Mouse (Mus musculus) heart, embryonic 11.5 days (tissue): Measurements from ENCODE around the gene 1700020D05Rik. TPM values are rescaled to one million over a fixed set of nuclear protein-coding genes. Genes with fewer than 3 reads are reported as not detected.

Experiments
- ATAC-seq: fragments of 200-750 bp; cut with Nextera tagmentation; replicated peaks from 2 replicates; pipeline ENCODE4 v1.8.0; 2017; ENCODE audit warnings: moderate library complexity; ENCODE audit not compliant: insufficient number of reproducible peaks, low FRiP score, low TSS enrichment
- H3K27ac ChIP-seq: fragments of 300-500 bp; sonication (generic); 2 replicates; pipeline ENCODE4 v1.5.1; 2014; ENCODE audit warnings: mild to moderate bottlenecking, low read depth, low read length
- H3K27me3 ChIP-seq: fragments of 300-500 bp; sonication (generic); 2 replicates; pipeline ENCODE4 v1.6.1; 2014; ENCODE audit warnings: mild to moderate bottlenecking, low read length, mixed read lengths; ENCODE audit not compliant: control insufficient read depth, insufficient read depth
- H3K36me3 ChIP-seq: fragments of 300-500 bp; sonication (generic); 2 replicates; pipeline ENCODE4 v1.6.1; 2014; ENCODE audit warnings: mild to moderate bottlenecking, low read length, moderate library complexity, mixed read lengths; ENCODE audit not compliant: control insufficient read depth, insufficient read depth
- H3K4me1 ChIP-seq: fragments of 300-500 bp; sonication (generic); 2 replicates; pipeline ENCODE4 v1.6.1; 2014; ENCODE audit warnings: low read length; ENCODE audit not compliant: control insufficient read depth, insufficient read depth
- H3K4me2 ChIP-seq: fragments of 300-500 bp; sonication (generic); 2 replicates; pipeline ENCODE4 v1.6.1; 2014; ENCODE audit warnings: mild to moderate bottlenecking, moderate library complexity
- H3K4me3 ChIP-seq: fragments of 300-500 bp; sonication (generic); 2 replicates; pipeline ENCODE4 v1.5.1; 2014; ENCODE audit warnings: low read depth, low read length
- H3K9ac ChIP-seq: fragments of 300-500 bp; sonication (generic); 2 replicates; pipeline ENCODE4 v1.6.1; 2014; ENCODE audit warnings: mild to moderate bottlenecking, low read depth, low read length, moderate library complexity
- H3K9me3 ChIP-seq: fragments of 300-500 bp; sonication (generic); replicated peaks from 2 replicates; pipeline ENCODE4 v1.6.1; 2016; ENCODE audit warnings: low read length; ENCODE audit not compliant: control insufficient read depth
- WGBS: fragments of 180-500 bp; shearing (Covaris S2); extraction: QIAGEN DNeasy Blood & Tissue Kit; methylation state at CpG from one replicate; pipeline ENCODE4 v1.1.7; 2014; ENCODE audit not compliant: insufficient replicate concordance; 5-methylcytosine and 5-hydroxymethylcytosine counted together
- polyA plus RNA-seq: library from polyadenylated mRNA; unstranded; fragments of >200 nt; fragmentation: Nextera tagmentation; extraction: Ambion mirVana; gene quantifications from 2 replicates; pipeline ENCODE4 v1.2.1, GENCODE M21; 2014

1700020D05Rik gene
- polyA plus RNA-seq, 1 experiment from 2014 or later = not detected

GRCm38 (mm10) chr19:5455568-5455967 lies 48.0 kb downstream of the 1700020D05Rik start:
- Histone ChIP-seq H3K4me1 (peaks cover 19% of the 10 kb centered on the region), H3K4me3 (peak overlapping the region; percentile 87), H3K36me3 (no peaks in the 10 kb centered on the region), H3K4me2 (peak overlapping the region; percentile 100), H3K9me3 (no peaks in the 10 kb centered on the region), H3K27ac (peak overlapping the region; percentile 94; the same call in 1 of the 2 replicates), H3K9ac (peak overlapping the region; percentile 95), H3K27me3 (peaks cover under 1% of the 10 kb centered on the region; the same call in 1 of the 2 replicates)
- WGBS = 52% methylated on average over 8 of the region's 8 CpGs
- no peak for ATAC-seq

DNA sequence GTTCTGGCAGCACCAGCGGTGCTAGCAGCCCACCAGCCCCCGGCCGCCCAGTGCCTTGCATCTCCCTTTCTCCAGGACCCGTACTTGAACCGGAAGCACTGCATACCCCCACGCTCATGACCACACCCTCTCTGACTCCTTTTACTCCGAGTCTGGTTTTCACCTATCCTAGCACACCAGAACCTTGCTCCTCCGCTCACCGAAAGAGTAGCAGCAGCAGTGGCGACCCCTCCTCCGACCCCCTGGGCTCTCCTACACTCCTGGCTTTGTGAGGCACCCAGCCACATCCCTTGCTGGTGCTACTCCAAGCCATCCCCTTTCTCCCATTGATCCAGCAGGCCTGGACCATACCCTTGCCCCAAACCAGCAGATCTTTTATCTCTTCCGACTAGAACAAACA lies 48.5 kb downstream of the 1700020D05Rik start:
- Histone ChIP-seq H3K36me3 (no peaks in the 10 kb centered on the region), H3K27ac (no peak overlapping the region), H3K27me3 (peaks cover 5% of the 10 kb centered on the region; the same call in 1 of the 2 replicates), H3K9me3 (no peaks in the 10 kb centered on the region), H3K4me2 (peak overlapping the region; percentile 100), H3K4me1 (peaks cover 21% of the 10 kb centered on the region), H3K4me3 (peak overlapping the region; percentile 87), H3K9ac (peak overlapping the region; percentile 95; the same call in 1 of the 2 replicates)
- 59% methylated on average over 12 of the region's 12 CpGs for WGBS
- ATAC-seq = no peak

Other genes with a start within 250 kb of the 1700020D05Rik start
- 21.4 and 22.8 TPM in 2 replicates for gene Pacs1, start 230.7 kb downstream of the 1700020D05Rik start, polyA plus RNA-seq
- 224 and 239 TPM in 2 replicates for gene Sf3b2, start 208.3 kb downstream of the 1700020D05Rik start, polyA plus RNA-seq
- gene Gal3st3, start 205.5 kb downstream of the 1700020D05Rik start, polyA plus RNA-seq = 3.8 and 4.8 TPM in 2 replicates
- not detected in 2 replicates for gene Catsper1, start 168.0 kb downstream of the 1700020D05Rik start, polyA plus RNA-seq
- 0.60 and 0.84 TPM in 2 replicates for gene Cst6, start 154.2 kb downstream of the 1700020D05Rik start, polyA plus RNA-seq
- gene Eif1ad, start 137.0 kb downstream of the 1700020D05Rik start, polyA plus RNA-seq = 45.3 and 49.4 TPM in 2 replicates
- gene Banf1, start 136.6 kb downstream of the 1700020D05Rik start, polyA plus RNA-seq = 443 and 453 TPM in 2 replicates
- gene Sart1, start 115.1 kb downstream of the 1700020D05Rik start, polyA plus RNA-seq = 39.0 and 44.5 TPM in 2 replicates
- gene Tsga10ip, start 101.3 kb downstream of the 1700020D05Rik start, polyA plus RNA-seq = 0.87 and 1.7 TPM in 2 replicates
- gene Drap1, start 78.8 kb downstream of the 1700020D05Rik start, polyA plus RNA-seq = 138 and 150 TPM in 2 replicates
- 23.8 and 27.4 TPM in 2 replicates for gene AI837181, start 78.6 kb downstream of the 1700020D05Rik start, polyA plus RNA-seq
- gene Fosl1, start 56.2 kb downstream of the 1700020D05Rik start, polyA plus RNA-seq = not detected in 2 replicates
- 8.1 and 10.0 TPM in 2 replicates for gene Ccdc85b, start 45.9 kb downstream of the 1700020D05Rik start, polyA plus RNA-seq
- gene Fibp, start 43.2 kb downstream of the 1700020D05Rik start, polyA plus RNA-seq = 73.6 and 79.8 TPM in 2 replicates
- 0.84 and 0.86 TPM in 2 replicates for gene Ctsw, start 35.3 kb downstream of the 1700020D05Rik start, polyA plus RNA-seq
- gene Efemp2, start 29.8 kb downstream of the 1700020D05Rik start, polyA plus RNA-seq = 72.2 and 72.5 TPM in 2 replicates
- 32.2 and 40.0 TPM in 2 replicates for gene Mus81, start 15.4 kb downstream of the 1700020D05Rik start, polyA plus RNA-seq
- 2,455 and 2,528 TPM in 2 replicates for gene Cfl1, start 13.3 kb downstream of the 1700020D05Rik start, polyA plus RNA-seq
- 14.0 and 16.7 TPM in 2 replicates for gene Snx32, start 6.8 kb upstream of the 1700020D05Rik start, polyA plus RNA-seq
- gene Ovol1, start 56.9 kb upstream of the 1700020D05Rik start, polyA plus RNA-seq = 0.29 TPM in 1 of 2 replicates, not detected in the other
- 1.8 and 2.3 TPM in 2 replicates for gene Ap5b1, start 64.2 kb upstream of the 1700020D05Rik start, polyA plus RNA-seq
- 97.1 and 106 TPM in 2 replicates for gene Rnaseh2c, start 98.1 kb upstream of the 1700020D05Rik start, polyA plus RNA-seq
- gene Kat5, start 106.5 kb upstream of the 1700020D05Rik start, polyA plus RNA-seq = 20.9 and 23.4 TPM in 2 replicates
- gene Rela, start 133.7 kb upstream of the 1700020D05Rik start, polyA plus RNA-seq = 35.7 and 36.2 TPM in 2 replicates
- gene Sipa1, start 159.9 kb upstream of the 1700020D05Rik start, polyA plus RNA-seq = 15.8 and 18.8 TPM in 2 replicates
- 16.9 and 21.0 TPM in 2 replicates for gene Map3k11, start 185.0 kb upstream of the 1700020D05Rik start, polyA plus RNA-seq
- gene Pcnx3, start 185.1 kb upstream of the 1700020D05Rik start, polyA plus RNA-seq = 21.3 and 21.5 TPM in 2 replicates
- gene Kcnk7, start 200.6 kb upstream of the 1700020D05Rik start, polyA plus RNA-seq = not detected in 2 replicates
- gene Ehbp1l1, start 222.5 kb upstream of the 1700020D05Rik start, polyA plus RNA-seq = 54.8 and 68.0 TPM in 2 replicates
- 75.5 and 81.6 TPM in 2 replicates for gene Fam89b, start 225.9 kb upstream of the 1700020D05Rik start, polyA plus RNA-seq
- 9.3 and 9.8 TPM in 2 replicates for gene Ltbp3, start 237.1 kb upstream of the 1700020D05Rik start, polyA plus RNA-seq